Mouse (Mus musculus) ES-Bruce4 (cell line): ENCODE data around the gene Lyst. TPM values are rescaled to one million over a fixed set of nuclear protein-coding genes. Genes with fewer than 3 reads are reported as not detected.
A peak's percentile ranks its signal among the peaks of the same experiment; 100 is the strongest.

ENCODE experiments used
- H3K27ac ChIP-seq: 2 replicates; pipeline ENCODE4 v1.5.1; 2012; ENCODE audit warnings: low read length, inconsistent platforms; ENCODE audit not compliant: insufficient read depth
- H3K27me3 ChIP-seq: 2 replicates; pipeline ENCODE4 v1.6.1; 2012; ENCODE audit warnings: mild to moderate bottlenecking, low read length, inconsistent platforms; ENCODE audit not compliant: control insufficient read depth, poor library complexity, insufficient read depth, severe bottlenecking
- H3K36me3 ChIP-seq: 2 replicates; pipeline ENCODE4 v1.6.1; 2012; ENCODE audit warnings: inconsistent platforms, mild to moderate bottlenecking, low read length, moderate library complexity; ENCODE audit not compliant: control insufficient read depth, poor library complexity, insufficient read depth, severe bottlenecking
- H3K4me1 ChIP-seq: one replicate; pipeline ENCODE4 v1.8.1; 2011; ENCODE audit warnings: low read length; ENCODE audit not compliant: control insufficient read depth, insufficient read depth
- H3K4me3 ChIP-seq: 2 replicates; pipeline ENCODE4 v1.5.1; 2011; ENCODE audit warnings: low read depth, mild to moderate bottlenecking, low read length
- H3K9ac ChIP-seq: 2 replicates; pipeline ENCODE4 v1.6.1; 2012; ENCODE audit warnings: low read depth, mild to moderate bottlenecking, inconsistent platforms; ENCODE audit not compliant: poor library complexity, severe bottlenecking
- H3K9me3 ChIP-seq: replicated peaks from 2 replicates; pipeline ENCODE4 v1.6.1; 2012; ENCODE audit warnings: mild to moderate bottlenecking, low read length, inconsistent platforms; ENCODE audit not compliant: control insufficient read depth, poor library complexity, insufficient read depth, severe bottlenecking
- CTCF ChIP-seq: IDR thresholded peaks from one replicate; pipeline ENCODE4 v1.8.1; 2011; ENCODE audit warnings: low read depth, low read length
- EP300 ChIP-seq: IDR thresholded peaks from 2 replicates; pipeline ENCODE4 v1.6.1; 2011; ENCODE audit warnings: low read depth, low read length; ENCODE audit not compliant: insufficient read depth
- POLR2A ChIP-seq: IDR thresholded peaks from one replicate; pipeline ENCODE4 v1.8.1; 2011; ENCODE audit warnings: low read length; ENCODE audit not compliant: insufficient read depth
- polyA plus RNA-seq: library from polyadenylated mRNA; stranded (reverse); fragments of >200 nt; gene quantifications from 2 replicates; pipeline ENCODE4 v1.2.4, GENCODE M21; 2011; ENCODE audit warnings: low read depth; ENCODE audit not compliant: missing spikeins, insufficient read depth, insufficient read length

Lyst gene
- polyA plus RNA-seq, 1 experiment: 9.8 TPM

- H3K27ac ChIP-seq: no peak overlapping the region
- H3K36me3 ChIP-seq: no peaks in the 10 kb centered on the region
- TF ChIP-seq CTCF (no peak), EP300 (no peak), POLR2A (no peak)
- H3K4me3 ChIP-seq: no peak overlapping the region
- no peaks in the 10 kb centered on the region for H3K9me3 ChIP-seq
- H3K27me3 ChIP-seq: peaks cover 8% of the 10 kb centered on the region
- no peaks in the 10 kb centered on the region for H3K4me1 ChIP-seq
- H3K9ac ChIP-seq: no peak overlapping the region
These were observed 193.1 kb downstream of the Lyst start for GRCm38 (mm10) chr13:13783296-13783695.

GRCm38 (mm10) chr13:13783894-13784419 lies 193.8 kb downstream of the Lyst start, which contains the start of gene Gng4:
TSS of gene Gng4 (plus strand) at chr13:13784059.
- H3K9ac ChIP-seq: peak within 1 kb of the TSS; percentile 52
- H3K36me3 ChIP-seq: no peaks in the 10 kb centered on the region
- no peak within 1 kb of the TSS for H3K27ac ChIP-seq
- TF ChIP-seq CTCF (no peak), EP300 (no peak), POLR2A (no peak)
- no peaks in the 10 kb centered on the region for H3K4me1 ChIP-seq
- no peaks in the 10 kb centered on the region for H3K9me3 ChIP-seq
- peak within 1 kb of the TSS; percentile 90 for H3K4me3 ChIP-seq
- peaks cover 8% of the 10 kb centered on the region for H3K27me3 ChIP-seq

GRCm38 (mm10) chr13:13784420-13784936 lies 194.3 kb downstream of the Lyst start:
- no peak for TF ChIP-seq POLR2A
- Histone ChIP-seq H3K27me3 (peaks cover 8% of the 10 kb centered on the region), H3K27ac (no peak overlapping the region), H3K9me3 (no peaks in the 10 kb centered on the region), H3K9ac (peak overlapping the region; percentile 52), H3K4me3 (peak overlapping the region; percentile 90), H3K36me3 (no peaks in the 10 kb centered on the region), H3K4me1 (no peaks in the 10 kb centered on the region)

- Histone ChIP-seq H3K4me1 (no peaks in the 10 kb centered on the region), H3K4me3 (peak overlapping the region; percentile 90), H3K27ac (no peak overlapping the region), H3K27me3 (peaks cover 8% of the 10 kb centered on the region), H3K9me3 (no peaks in the 10 kb centered on the region), H3K36me3 (no peaks in the 10 kb centered on the region), H3K9ac (no peak overlapping the region; the same call in 1 of the 2 replicates)
- 0 out of 2 replicates have a peak, but pooled peaks have one; percentile 23 for TF ChIP-seq EP300
- TF ChIP-seq CTCF: no peak
- no peak for TF ChIP-seq POLR2A
These were observed 195.0 kb downstream of the Lyst start for GRCm38 (mm10) chr13:13784981-13785783.

GRCm38 (mm10) chr13:13786971-13787370 lies 196.8 kb downstream of the Lyst start:
- Histone ChIP-seq H3K9ac (no peak overlapping the region), H3K4me1 (no peaks in the 10 kb centered on the region), H3K9me3 (no peaks in the 10 kb centered on the region), H3K4me3 (no peak overlapping the region), H3K36me3 (no peaks in the 10 kb centered on the region), H3K27me3 (peaks cover 8% of the 10 kb centered on the region), H3K27ac (no peak overlapping the region)
- TF ChIP-seq POLR2A: no peak
- no peak for TF ChIP-seq EP300
- TF ChIP-seq CTCF: no peak

GRCm38 (mm10) chr13:13788070-13788469 lies 197.9 kb downstream of the Lyst start:
- Histone ChIP-seq H3K36me3 (no peaks in the 10 kb centered on the region), H3K9ac (no peak overlapping the region), H3K4me1 (no peaks in the 10 kb centered on the region), H3K4me3 (no peak overlapping the region), H3K27me3 (peaks cover 8% of the 10 kb centered on the region), H3K27ac (no peak overlapping the region), H3K9me3 (no peaks in the 10 kb centered on the region)
- TF ChIP-seq EP300 (no peak), CTCF (no peak), POLR2A (no peak)
